Mouse (Mus musculus): ENCODE measurements around the gene Csnk2a2. TPM values are rescaled to one million over a fixed set of nuclear protein-coding genes. Genes with fewer than 3 reads are reported as not detected.

Csnk2a2 gene
- polyA plus RNA-seq (2016; fragmentation: Nextera tagmentation; extraction: Ambion mirVana) = 10.0 and 12.9 TPM in 2 replicates

DNA sequence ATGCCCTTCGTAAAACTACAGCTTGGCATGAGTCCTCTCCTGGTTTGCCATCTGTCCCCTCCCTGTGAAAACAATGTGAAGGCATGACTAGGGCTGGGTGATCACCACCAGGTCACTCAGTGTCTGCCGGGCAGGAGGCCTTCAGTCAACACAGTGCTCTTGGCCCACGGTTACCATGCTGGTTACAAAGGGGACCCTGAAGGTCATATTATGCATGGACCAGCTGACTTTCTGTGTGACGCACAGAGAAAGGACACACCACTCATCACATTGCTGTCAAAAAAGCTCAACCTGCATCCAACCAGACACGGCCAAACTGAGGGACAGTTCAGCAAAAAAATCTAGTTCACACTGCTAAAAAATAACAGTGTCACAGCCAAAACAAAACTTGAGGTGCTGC lies at the start of gene Csnk2a2:
TSS of gene Csnk2a2 (minus strand) at position 34 of the 400 bp plus-strand sequence.
- WGBS = 88% methylated on average over 5 of the region's 5 CpGs

DNA sequence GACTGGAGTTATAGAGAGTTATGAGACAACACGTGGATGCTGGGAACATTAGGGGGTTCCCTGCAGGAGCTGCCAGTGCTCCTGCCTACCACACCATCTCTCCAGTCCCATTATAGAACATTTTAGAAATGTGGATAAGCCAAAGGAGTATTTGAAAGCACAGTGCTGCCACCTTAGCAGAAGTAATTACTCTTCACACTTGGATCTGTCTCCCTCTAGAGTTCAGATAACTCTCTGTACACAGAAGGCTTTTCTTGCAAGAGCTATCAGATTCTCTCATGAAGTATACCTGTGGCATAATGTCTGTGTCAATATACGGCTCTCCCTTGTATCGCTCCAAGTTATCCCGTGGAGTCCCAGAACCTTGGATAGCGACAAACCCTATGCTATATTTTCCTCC lies 49.6 kb upstream of the Csnk2a2 start:
- no peak overlapping the region for H3K4me3 ChIP-seq
- H3K9me3 ChIP-seq (replicated peaks) = peaks cover 3% of the 10 kb centered on the region; the same call in 1 of the 2 replicates
- no peak for ATAC-seq (ENCODE audit: low FRiP score)
- no peak overlapping the region for H3K9ac ChIP-seq
- 83% methylated on average over 5 of the region's 5 CpGs for WGBS
- H3K4me2 ChIP-seq (replicated peaks) = no peak overlapping the region
- no peaks in the 10 kb centered on the region for H3K27me3 ChIP-seq
- H3K4me1 ChIP-seq = no peaks in the 10 kb centered on the region
- H3K27ac ChIP-seq = no peak overlapping the region
- H3K36me3 ChIP-seq = no peaks in the 10 kb centered on the region

More for the DNA sequence above, at the start of gene Csnk2a2:
- Histone ChIP-seq H3K9me3 (replicated peaks) (no peaks in the 10 kb centered on the region), H3K36me3 (peaks cover 13% of the 10 kb centered on the region), H3K27me3 (no peaks in the 10 kb centered on the region), H3K4me1 (peaks cover 12% of the 10 kb centered on the region), H3K27ac (no peak within 1 kb of the TSS), H3K4me2 (replicated peaks) (peak within 1 kb of the TSS; percentile 57), H3K9ac (peak within 1 kb of the TSS; percentile 92), H3K4me3 (peak within 1 kb of the TSS; percentile 89)
- no peak for ATAC-seq (ENCODE audit: low FRiP score)

DNA sequence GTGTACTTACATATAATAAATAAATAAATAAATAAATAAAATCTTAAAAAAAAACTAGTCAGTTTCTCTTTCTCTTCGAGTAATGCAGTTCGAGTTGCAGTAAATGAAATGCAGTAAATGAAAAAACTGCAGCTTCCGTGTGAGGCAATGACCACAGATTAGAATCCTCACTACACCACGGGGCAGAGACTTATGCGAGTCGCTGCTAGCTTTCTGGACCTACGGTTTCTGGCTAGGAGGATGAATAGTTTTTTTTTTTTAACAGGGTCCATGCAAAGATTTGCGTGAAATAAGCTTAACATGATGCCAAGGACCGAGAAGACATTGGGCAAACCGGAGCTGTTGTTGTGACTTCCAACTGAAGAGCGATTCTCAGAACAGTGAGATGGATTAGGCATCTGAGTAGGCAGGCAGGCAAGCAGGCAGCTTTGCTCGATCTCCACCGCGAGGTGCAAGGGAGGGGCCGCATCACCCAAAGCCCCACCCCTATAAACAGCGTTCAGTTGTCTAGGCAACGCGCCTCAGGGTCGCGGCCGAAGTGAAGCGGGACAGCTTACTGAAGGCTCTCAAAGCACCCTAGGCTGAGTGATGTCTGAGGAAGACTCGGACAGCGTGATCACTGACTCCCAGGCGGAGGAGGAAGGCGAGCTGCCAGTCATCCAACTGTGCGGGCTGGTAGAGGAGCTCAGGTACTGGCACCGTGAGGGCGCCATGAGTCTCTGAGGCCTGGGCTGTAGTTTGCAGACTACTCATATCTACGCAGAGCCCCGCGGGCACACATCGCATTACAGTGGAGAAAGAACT lies 43.9 kb upstream of the Csnk2a2 start, which contains the start of gene Ccdc113:
TSS of gene Ccdc113 (plus strand) at position 502 of the 804 bp plus-strand sequence.
- H3K4me1 ChIP-seq = peaks cover 4% of the 10 kb centered on the region; the same call in 1 of the 2 replicates
- H3K27ac ChIP-seq = no peak within 1 kb of the TSS
- peak; percentile 86 for ATAC-seq (ENCODE audit: low FRiP score)
- no peaks in the 10 kb centered on the region for H3K36me3 ChIP-seq
- peak within 1 kb of the TSS; percentile 45 for H3K4me3 ChIP-seq
- WGBS = 8% methylated on average over 33 of the region's 33 CpGs
- peaks cover 3% of the 10 kb centered on the region; the same call in 1 of the 2 replicates for H3K27me3 ChIP-seq
- H3K9ac ChIP-seq = peak within 1 kb of the TSS; percentile 40
- H3K9me3 ChIP-seq (replicated peaks) = no peaks in the 10 kb centered on the region
- H3K4me2 ChIP-seq (replicated peaks) = peak within 1 kb of the TSS; percentile 72

DNA sequence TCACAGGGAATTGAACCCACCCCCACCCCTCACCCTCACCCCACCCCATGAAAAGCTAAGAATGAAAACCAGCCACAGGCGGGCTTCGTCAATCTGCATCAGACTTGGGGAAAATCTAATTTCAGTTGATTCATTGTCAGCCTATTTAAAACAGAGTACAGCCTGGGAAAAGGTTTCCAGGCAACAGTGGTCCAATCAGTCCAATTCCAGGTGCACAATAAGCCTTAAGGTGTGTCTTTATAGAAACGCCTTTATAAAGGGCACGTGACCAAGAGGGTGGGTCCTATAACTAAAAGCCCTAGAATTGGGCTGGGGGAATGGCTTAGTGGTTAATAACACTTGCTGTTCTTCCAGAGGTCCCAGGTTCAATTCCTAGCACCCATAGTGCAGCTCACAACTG lies 42.4 kb upstream of the Csnk2a2 start:
- Histone ChIP-seq H3K4me1 (peaks cover 4% of the 10 kb centered on the region; the same call in 1 of the 2 replicates), H3K4me2 (replicated peaks) (no peak overlapping the region), H3K4me3 (no peak overlapping the region), H3K27ac (no peak overlapping the region), H3K9me3 (replicated peaks) (no peaks in the 10 kb centered on the region), H3K36me3 (no peaks in the 10 kb centered on the region), H3K9ac (no peak overlapping the region), H3K27me3 (peaks cover 10% of the 10 kb centered on the region; the same call in 1 of the 2 replicates)
- ATAC-seq (ENCODE audit: low FRiP score) = no peak
- 75% methylated on average over 4 of the region's 4 CpGs for WGBS

DNA sequence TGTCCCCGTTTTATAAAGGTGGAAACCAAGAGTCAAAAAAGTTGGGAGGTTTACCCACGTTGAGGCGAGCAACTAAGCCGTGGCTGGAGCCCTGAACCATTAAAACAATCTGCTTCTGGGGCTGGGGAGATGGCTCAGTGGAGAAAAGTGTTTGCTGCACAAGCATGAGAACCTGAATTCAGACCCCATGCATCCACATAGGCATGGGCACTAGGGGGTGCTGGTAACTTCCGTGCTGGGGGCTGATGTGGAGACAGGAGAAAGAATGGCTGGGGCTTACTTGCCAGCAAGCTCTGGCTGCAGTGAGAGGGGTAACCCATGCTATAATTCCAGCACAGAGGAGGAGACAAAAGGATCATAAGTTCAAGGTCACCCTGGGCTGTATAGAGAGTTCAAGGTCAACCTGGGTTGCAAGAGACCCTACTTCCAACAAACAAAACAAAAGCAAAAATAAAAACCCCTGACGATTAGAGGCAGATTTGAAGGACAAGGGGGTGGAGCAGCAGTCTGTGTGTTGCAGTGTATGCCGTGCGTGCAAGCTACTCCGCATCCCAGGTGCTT lies 39.0 kb upstream of the Csnk2a2 start:
- WGBS = 67% methylated on average over 9 of the region's 9 CpGs
- Histone ChIP-seq H3K4me2 (replicated peaks) (no peak overlapping the region), H3K4me3 (no peak overlapping the region), H3K4me1 (no peaks in the 10 kb centered on the region), H3K27ac (no peak overlapping the region), H3K9ac (no peak overlapping the region), H3K9me3 (replicated peaks) (no peaks in the 10 kb centered on the region), H3K36me3 (no peaks in the 10 kb centered on the region), H3K27me3 (peaks cover 10% of the 10 kb centered on the region; the same call in 1 of the 2 replicates)
- no peak for ATAC-seq (ENCODE audit: low FRiP score)

DNA sequence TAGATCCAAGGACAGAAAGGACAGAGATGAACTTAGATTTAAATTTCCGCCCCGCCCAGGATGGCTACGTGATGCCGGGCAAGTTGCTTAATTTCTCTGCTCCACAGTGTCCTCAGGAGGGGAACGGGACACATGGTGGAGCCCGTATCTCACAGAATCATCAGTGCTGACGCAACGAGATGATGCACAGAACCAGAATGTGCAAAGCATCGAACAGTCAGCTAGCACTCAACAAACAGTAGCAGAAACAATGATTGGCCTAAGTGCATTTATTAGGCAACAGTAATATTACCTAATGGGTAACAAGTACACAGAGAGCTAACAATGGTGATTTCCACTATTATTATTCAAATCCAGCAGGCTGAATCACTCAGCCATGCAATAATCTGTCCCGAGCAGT lies 38.4 kb upstream of the Csnk2a2 start:
- Histone ChIP-seq H3K36me3 (no peaks in the 10 kb centered on the region), H3K27me3 (peaks cover 10% of the 10 kb centered on the region; the same call in 1 of the 2 replicates), H3K27ac (no peak overlapping the region), H3K9me3 (replicated peaks) (no peaks in the 10 kb centered on the region), H3K9ac (no peak overlapping the region), H3K4me2 (replicated peaks) (no peak overlapping the region), H3K4me3 (no peak overlapping the region), H3K4me1 (no peaks in the 10 kb centered on the region)
- WGBS = 82% methylated on average over 10 of the region's 10 CpGs
- ATAC-seq (ENCODE audit: low FRiP score) = no peak

DNA sequence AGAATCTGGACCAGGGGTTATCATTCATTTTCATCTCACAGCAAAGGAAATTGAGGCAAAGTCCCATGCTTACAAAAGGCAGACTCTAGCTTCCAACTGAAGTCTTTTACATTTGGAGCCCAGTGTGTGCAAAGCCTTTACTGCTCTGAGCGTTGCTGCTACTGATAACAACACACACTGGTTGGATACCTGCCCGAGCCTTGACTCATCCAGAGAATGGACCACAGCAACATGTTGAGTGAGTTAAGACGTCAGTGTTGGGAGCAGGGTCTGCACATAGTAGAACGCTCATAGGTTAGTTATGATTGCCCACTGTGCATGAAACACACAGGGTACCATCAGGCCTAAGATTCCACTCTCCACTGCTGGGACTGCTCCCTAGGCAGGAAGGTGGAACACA lies 34.2 kb upstream of the Csnk2a2 start:
- Histone ChIP-seq H3K36me3 (no peaks in the 10 kb centered on the region), H3K4me3 (no peak overlapping the region), H3K27ac (no peak overlapping the region), H3K4me1 (no peaks in the 10 kb centered on the region), H3K9ac (no peak overlapping the region), H3K4me2 (replicated peaks) (no peak overlapping the region), H3K9me3 (replicated peaks) (no peaks in the 10 kb centered on the region), H3K27me3 (peaks cover 7% of the 10 kb centered on the region; the same call in 1 of the 2 replicates)
- 89% methylated on average over 4 of the region's 4 CpGs for WGBS
- ATAC-seq (ENCODE audit: low FRiP score) = no peak

DNA sequence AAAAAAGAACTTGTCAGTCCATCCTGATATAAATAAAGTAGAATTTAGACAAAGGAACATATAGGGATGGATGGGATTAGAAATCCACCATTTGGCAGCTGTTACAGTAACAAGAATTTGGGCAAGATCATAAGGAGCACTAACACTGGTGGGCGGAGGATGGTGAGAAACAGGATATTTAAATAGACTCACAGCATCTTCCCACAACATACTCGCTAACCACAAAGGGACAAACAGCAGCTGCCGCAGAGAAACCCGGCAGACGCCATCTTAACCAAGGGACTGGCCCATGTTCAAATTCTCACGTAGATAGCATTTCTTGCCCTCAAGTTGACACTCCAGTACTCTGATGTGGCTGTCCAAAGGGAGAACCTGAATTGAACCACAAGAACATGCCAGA lies 27.1 kb upstream of the Csnk2a2 start:
- WGBS = 90% methylated on average over 6 of the region's 6 CpGs
- Histone ChIP-seq H3K27me3 (no peaks in the 10 kb centered on the region), H3K9me3 (replicated peaks) (no peaks in the 10 kb centered on the region), H3K9ac (no peak overlapping the region), H3K4me1 (no peaks in the 10 kb centered on the region; the same call in 1 of the 2 replicates), H3K4me2 (replicated peaks) (no peak overlapping the region), H3K27ac (no peak overlapping the region), H3K36me3 (no peaks in the 10 kb centered on the region), H3K4me3 (no peak overlapping the region)
- ATAC-seq (ENCODE audit: low FRiP score) = no peak

DNA sequence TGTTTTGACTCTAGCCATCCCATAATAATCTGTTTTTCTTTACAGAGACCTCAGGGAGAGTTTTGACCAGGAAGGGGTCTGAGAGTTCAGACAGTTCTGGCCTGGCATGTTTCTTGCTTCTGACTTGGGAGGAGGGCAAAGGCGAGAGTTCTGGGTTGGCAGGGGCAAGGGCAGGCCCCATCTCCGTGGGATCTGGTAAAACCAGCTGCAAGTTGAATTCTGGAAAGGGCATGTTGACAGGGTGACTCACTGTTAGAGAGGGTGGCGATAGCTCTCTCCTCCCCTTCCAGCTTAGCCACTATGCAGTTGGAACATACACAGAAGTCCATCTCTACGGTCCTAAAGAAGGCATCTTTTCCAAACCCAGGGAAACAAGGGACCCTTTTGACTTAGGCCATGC lies 23.4 kb upstream of the Csnk2a2 start:
- 80% methylated on average over 4 of the region's 4 CpGs for WGBS
- Histone ChIP-seq H3K27me3 (no peaks in the 10 kb centered on the region), H3K9ac (no peak overlapping the region), H3K4me1 (no peaks in the 10 kb centered on the region; the same call in 1 of the 2 replicates), H3K36me3 (no peaks in the 10 kb centered on the region), H3K27ac (no peak overlapping the region), H3K9me3 (replicated peaks) (no peaks in the 10 kb centered on the region), H3K4me2 (replicated peaks) (no peak overlapping the region), H3K4me3 (no peak overlapping the region)
- no peak for ATAC-seq (ENCODE audit: low FRiP score)

DNA sequence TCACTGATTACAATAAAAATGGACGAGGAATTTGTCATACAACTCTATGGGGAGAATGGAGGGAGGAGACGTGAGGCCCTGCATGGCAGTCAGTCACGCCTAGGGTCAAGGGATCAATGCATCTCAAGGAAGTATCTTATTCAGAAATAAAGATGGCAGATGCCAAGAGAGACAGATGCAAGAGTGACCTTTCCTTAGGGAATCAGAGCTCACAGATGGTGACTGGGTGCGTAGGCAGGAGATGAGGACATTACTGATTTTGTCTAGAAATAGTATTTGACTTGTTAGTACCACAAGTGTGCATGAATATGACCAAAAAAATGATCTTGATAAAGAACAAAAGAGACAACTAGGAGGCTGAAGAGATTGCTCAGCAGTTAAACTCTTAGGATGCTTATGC lies 22.4 kb upstream of the Csnk2a2 start:
- 46% methylated on average over 4 of the region's 4 CpGs for WGBS
- H3K27me3 ChIP-seq = no peaks in the 10 kb centered on the region

DNA sequence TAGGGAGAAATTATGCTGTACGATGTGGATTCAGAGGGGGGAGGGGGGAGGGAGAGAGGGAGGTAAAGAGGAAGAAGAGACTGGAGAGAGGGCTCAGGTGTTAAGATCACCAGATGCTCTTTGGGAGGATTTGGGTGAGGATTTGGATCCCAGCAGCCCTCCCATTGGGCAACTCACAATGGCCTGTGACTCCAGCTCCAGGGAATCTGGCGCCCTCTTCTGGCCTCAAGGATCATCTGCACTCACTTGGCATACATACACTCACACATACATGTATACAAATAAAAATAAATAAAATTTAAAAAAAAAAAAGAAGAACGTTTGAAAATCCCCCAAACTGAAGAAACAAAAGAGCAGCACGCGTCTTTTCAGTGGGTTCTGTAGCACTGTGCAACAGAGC lies 16.4 kb upstream of the Csnk2a2 start:
- H3K36me3 ChIP-seq = no peaks in the 10 kb centered on the region
- WGBS = 77% methylated on average over 5 of the region's 5 CpGs
- H3K4me1 ChIP-seq = no peaks in the 10 kb centered on the region
- H3K27me3 ChIP-seq = no peaks in the 10 kb centered on the region
- no peak overlapping the region for H3K4me3 ChIP-seq
- no peak overlapping the region for H3K9ac ChIP-seq
- no peak for ATAC-seq (ENCODE audit: low FRiP score)
- H3K4me2 ChIP-seq (replicated peaks) = no peak overlapping the region
- no peak overlapping the region for H3K27ac ChIP-seq
- no peaks in the 10 kb centered on the region for H3K9me3 ChIP-seq (replicated peaks)

More for the DNA sequence above, 22.4 kb upstream of the Csnk2a2 start:
- Histone ChIP-seq H3K4me3 (no peak overlapping the region), H3K4me2 (replicated peaks) (no peak overlapping the region), H3K27ac (no peak overlapping the region), H3K9ac (no peak overlapping the region), H3K4me1 (no peaks in the 10 kb centered on the region; the same call in 1 of the 2 replicates), H3K36me3 (no peaks in the 10 kb centered on the region), H3K9me3 (replicated peaks) (no peaks in the 10 kb centered on the region)
- ATAC-seq (ENCODE audit: low FRiP score) = peak; percentile 38; the same call in 1 of the 2 replicates

DNA sequence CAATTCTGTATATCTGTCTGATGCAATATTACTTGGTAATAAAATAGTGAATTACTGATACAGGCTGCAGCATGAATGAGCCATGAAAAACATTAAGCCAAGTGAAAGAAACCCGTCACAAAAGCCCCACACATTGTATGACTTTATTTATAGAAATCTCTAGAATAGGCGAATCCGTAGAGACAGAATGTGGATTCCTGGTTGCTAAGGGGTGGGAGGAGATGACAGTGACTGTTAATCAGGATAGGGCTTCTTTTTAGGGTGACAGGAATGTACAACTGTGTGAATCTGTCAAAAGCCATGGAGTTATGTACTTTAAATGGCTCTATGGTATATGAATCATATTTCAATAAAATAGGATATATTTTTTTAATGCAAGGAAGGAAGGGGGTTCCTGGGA lies 15.8 kb upstream of the Csnk2a2 start:
- no peak for ATAC-seq (ENCODE audit: low FRiP score)
- no peaks in the 10 kb centered on the region for H3K9me3 ChIP-seq (replicated peaks)
- no peaks in the 10 kb centered on the region for H3K4me1 ChIP-seq
- no peaks in the 10 kb centered on the region for H3K36me3 ChIP-seq
- H3K27me3 ChIP-seq = no peaks in the 10 kb centered on the region
- no peak overlapping the region for H3K4me2 ChIP-seq (replicated peaks)
- WGBS = 76% methylated on average over 3 of the region's 3 CpGs
- no peak overlapping the region for H3K4me3 ChIP-seq
- no peak overlapping the region for H3K27ac ChIP-seq
- no peak overlapping the region for H3K9ac ChIP-seq
